Mouse (Mus musculus): ENCODE results near the gene Slit3. TPM values are rescaled to one million over a fixed set of nuclear protein-coding genes. Genes with fewer than 3 reads are reported as not detected.

Gene Slit3
- not detected in 2 replicates for total RNA-seq (2012; rRNA removed)
- not detected for polyA plus RNA-seq (2012; ENCODE audit: insufficient read depth in 1 of 2, insufficient read length in 2 of 2, low read depth in 1 of 2, low replicate concordance in 2 of 2, missing spikeins in 1 of 2)

GRCm38 (mm10) chr11:35120894-35121610 is at the start of gene Slit3:
Gene Slit3 (plus strand): TSS chr11:35121224.
- no peak for DNase-seq (ENCODE audit: low read depth, low spot score)
- no peaks in the 10 kb centered on the region for H3K9me3 ChIP-seq (replicated peaks; ENCODE audit: insufficient read depth, low read length)
- H3K4me3 ChIP-seq (ENCODE audit: control insufficient read depth in 1 of 2, insufficient read depth in 1 of 2, low read depth in 2 of 2, low read length in 2 of 2), result no peak within 1 kb of the TSS
- TF ChIP-seq CHD1 (IDR thresholded peaks at IDR 0.05; ENCODE audit: low read depth, low read length) (no peak), ZKSCAN1 (IDR thresholded peaks at IDR 0.05; ENCODE audit: low read depth, low read length) (no peak), POLR2A (IDR thresholded peaks at IDR 0.05; ENCODE audit: control insufficient read depth in 1 of 2, insufficient read depth in 1 of 2, low read depth in 1 of 2, low read length in 2 of 2, poor library complexity in 1 of 2) (no peak), CTCF (IDR thresholded peaks at IDR 0.05 in 2 of 3, conservative IDR thresholded peaks at IDR 0.05 in 1 of 3; ENCODE audit: control insufficient read depth in 1 of 3, insufficient read depth in 1 of 3, low read depth in 2 of 3, low read length in 3 of 3, poor library complexity in 1 of 3, severe bottlenecking in 1 of 3) (no peak), BHLHE40 (IDR thresholded peaks at IDR 0.05; ENCODE audit: borderline replicate concordance, low read depth, low read length) (no peak), MAX (IDR thresholded peaks at IDR 0.05; ENCODE audit: low read length) (no peak), ZC3H11A (IDR thresholded peaks at IDR 0.05; ENCODE audit: low read depth, low read length) (no peak), SIN3A (IDR thresholded peaks at IDR 0.05; ENCODE audit: low read length) (no peak), NELFE (IDR thresholded peaks at IDR 0.05; ENCODE audit: low read depth, low read length) (no peak), SMC3 (IDR thresholded peaks at IDR 0.05; ENCODE audit: low read depth, low read length) (no peak), USF1 (IDR thresholded peaks at IDR 0.05; ENCODE audit: low read depth, low read length) (no peak), EP300 (IDR thresholded peaks at IDR 0.05; ENCODE audit: low read depth in 1 of 2, low read length in 2 of 2) (no peak), NRF1 (IDR thresholded peaks at IDR 0.05; ENCODE audit: insufficient read depth, low read depth, low read length, poor library complexity, severe bottlenecking) (no peak), E2F4 (IDR thresholded peaks at IDR 0.05; ENCODE audit: borderline replicate concordance, low read depth, low read length) (no peak), MYB (IDR thresholded peaks at IDR 0.05; ENCODE audit: low read depth, low read length) (no peak), TBP (IDR thresholded peaks at IDR 0.05; ENCODE audit: low read depth, low read length) (no peak)
- no peaks in the 10 kb centered on the region for H3K4me1 ChIP-seq (ENCODE audit: control insufficient read depth in 1 of 2, insufficient read depth in 2 of 2, low read length in 2 of 2)
- no peak within 1 kb of the TSS for H3K9ac ChIP-seq (ENCODE audit: control insufficient read depth, low read depth, low read length, poor library complexity, severe bottlenecking)
- no peaks in the 10 kb centered on the region for H3K27me3 ChIP-seq (ENCODE audit: control insufficient read depth in 1 of 2, insufficient read depth in 2 of 2, low read length in 2 of 2)
- H3K36me3 ChIP-seq (ENCODE audit: control insufficient read depth in 1 of 2, insufficient read depth in 2 of 2, low read length in 2 of 2), result no peaks in the 10 kb centered on the region
- no peaks in the 10 kb centered on the region for H3K79me2 ChIP-seq (ENCODE audit: control insufficient read depth, insufficient read depth, low read length, poor library complexity)
- no peak within 1 kb of the TSS for H3K27ac ChIP-seq (ENCODE audit: control insufficient read depth, low read depth, low read length)

GRCm38 (mm10) chr11:35071451-35071850 is 49.6 kb upstream of the Slit3 start:
- H3K36me3 ChIP-seq (ENCODE audit: control insufficient read depth in 1 of 2, insufficient read depth in 2 of 2, low read length in 2 of 2), result no peaks in the 10 kb centered on the region
- H3K79me2 ChIP-seq (ENCODE audit: control insufficient read depth, insufficient read depth, low read length, poor library complexity), result no peaks in the 10 kb centered on the region
- TF ChIP-seq MYB (IDR thresholded peaks at IDR 0.05; ENCODE audit: low read depth, low read length), result no peak
- no peak for TF ChIP-seq MAX (IDR thresholded peaks at IDR 0.05; ENCODE audit: low read length)
- TF ChIP-seq CHD1 (IDR thresholded peaks at IDR 0.05; ENCODE audit: low read depth, low read length), result no peak
- TF ChIP-seq GATA1 (IDR thresholded peaks at IDR 0.05; ENCODE audit: low read depth, low read length), result no peak
- no peak for TF ChIP-seq ZKSCAN1 (IDR thresholded peaks at IDR 0.05; ENCODE audit: low read depth, low read length)
- no peak for TF ChIP-seq TBP (IDR thresholded peaks at IDR 0.05; ENCODE audit: low read depth, low read length)
- TF ChIP-seq RAD21 (IDR thresholded peaks at IDR 0.05; ENCODE audit: low read depth, low read length), result no peak
- no peak for TF ChIP-seq SIN3A (IDR thresholded peaks at IDR 0.05; ENCODE audit: low read length)
- no peak for TF ChIP-seq POLR2A (IDR thresholded peaks at IDR 0.05; ENCODE audit: control insufficient read depth in 1 of 2, insufficient read depth in 1 of 2, low read depth in 1 of 2, low read length in 2 of 2, poor library complexity in 1 of 2)
- TF ChIP-seq EP300 (IDR thresholded peaks at IDR 0.05; ENCODE audit: low read depth in 1 of 2, low read length in 2 of 2), result no peak
- TF ChIP-seq GABPA (IDR thresholded peaks at IDR 0.05; ENCODE audit: low read depth, low read length), result no peak
- TF ChIP-seq JUND (IDR thresholded peaks at IDR 0.05; ENCODE audit: low read depth, low read length), result no peak
- TF ChIP-seq E2F4 (IDR thresholded peaks at IDR 0.05; ENCODE audit: borderline replicate concordance, low read depth, low read length), result no peak
- no peak for TF ChIP-seq MAZ (IDR thresholded peaks at IDR 0.05; ENCODE audit: low read depth, low read length)
- H3K9ac ChIP-seq (ENCODE audit: control insufficient read depth, low read depth, low read length, poor library complexity, severe bottlenecking), result no peak overlapping the region
- H3K27ac ChIP-seq (ENCODE audit: control insufficient read depth, low read depth, low read length), result no peak overlapping the region
- no peaks in the 10 kb centered on the region for H3K9me3 ChIP-seq (replicated peaks; ENCODE audit: insufficient read depth, low read length)
- H3K27me3 ChIP-seq (ENCODE audit: control insufficient read depth in 1 of 2, insufficient read depth in 2 of 2, low read length in 2 of 2), result no peaks in the 10 kb centered on the region
- no peak overlapping the region for H3K4me3 ChIP-seq (ENCODE audit: control insufficient read depth in 1 of 2, insufficient read depth in 1 of 2, low read depth in 2 of 2, low read length in 2 of 2)
- DNase-seq (ENCODE audit: low read depth, low spot score), result no peak
- H3K4me1 ChIP-seq (ENCODE audit: control insufficient read depth in 1 of 2, insufficient read depth in 2 of 2, low read length in 2 of 2), result no peaks in the 10 kb centered on the region

Measured in MEL (cell line).